8 mouse cellular contexts compared by ENCODE assay signal in genomic region chr8:88696721-88697641, GRCm38 (mm10). TPM values are rescaled to one million over a fixed set of nuclear protein-coding genes. Genes with fewer than 3 reads are reported as not detected.
A peak's percentile ranks its signal among the peaks of the same experiment; 100 is the strongest.
DNase-seq lines count a peak whose midpoint lies in the region; ATAC-seq and TF ChIP-seq lines count a peak whose summit lies in the region.

TSS of gene Cyld (plus strand) at chr8:88697028.

- ATAC-seq in Patski, result peak; percentile 99
- peak; percentile 99 for ATAC-seq in hindbrain, embryonic 13.5 days (ENCODE audit: low FRiP score)

- under 1% methylated on average over 75 of the region's 80 CpGs for WGBS in hindbrain, embryonic 13.5 days

- H3K36me3 ChIP-seq in hindbrain, embryonic 13.5 days, result no peaks in the 10 kb centered on the region

- CTCF ChIA-PET in Patski (lab: Charles Lee), result interaction anchor here (1.2 kb wide), 1 partner anchor 59 kb away, joined by 3 read pairs; no protein-coding TSS in a partner anchor

- peaks cover 14% of the 10 kb centered on the region for H3K4me1 ChIP-seq in hindbrain, embryonic 13.5 days (replicated peaks)

- H3K4me3 ChIP-seq in hindbrain, embryonic 13.5 days, result peak within 1 kb of the TSS; percentile 77

- TF ChIP-seq CTCF in Patski (IDR thresholded peaks at IDR 0.05), result no peak

- POLR2A ChIA-PET in Patski (lab: Charles Lee), result no interaction called here

- H3K27me3 ChIP-seq in Patski, result no peaks in the 10 kb centered on the region
- H3K27me3 ChIP-seq in hindbrain, embryonic 13.5 days, result peaks cover 14% of the 10 kb centered on the region; the same call in 1 of the 2 replicates

- H3K9me3 ChIP-seq in hindbrain, embryonic 13.5 days, result no peaks in the 10 kb centered on the region

- H3K4me2 ChIP-seq in hindbrain, embryonic 13.5 days, result peak within 1 kb of the TSS; percentile 70

- peak; percentile 96 for DNase-seq in Patski (ENCODE audit: low read depth, low spot score)
- DNase-seq in cerebellum, postnatal 14 days, result peak; percentile 99
- peak; percentile 97 to 98 for DNase-seq in frontal cortex, postnatal 14 days (ENCODE audit: low spot score in 2 of 2)
- peak; percentile 89 to 90 for DNase-seq in layer of hippocampus, postnatal 25 days (ENCODE audit: extremely low spot score in 1 of 2, low spot score in 1 of 2)
- DNase-seq in lung, postnatal 25 days (ENCODE audit: low spot score), result peak; percentile 99
- peak; percentile 99 for DNase-seq in retina, embryonic 14.5 days (ENCODE audit: low spot score)
- peak; percentile 98 for DNase-seq in thymus, postnatal 4 days

- H3K27ac ChIP-seq in hindbrain, embryonic 13.5 days, result peak within 1 kb of the TSS; percentile 86

- peak within 1 kb of the TSS; percentile 86 for H3K9ac ChIP-seq in hindbrain, embryonic 13.5 days

- in situ Hi-C loops in Patski (cut with MboI; ENCODE audit: low pct_unique_long_range_greater_than_20kb), result no loop called here

RNA-seq across cellular contexts. Expression of gene Cyld, which starts in this region (rescaled TPM):
- 46.7 TPM for polyA plus RNA-seq in Patski (2021)
- polyA plus RNA-seq in hindbrain, embryonic 13.5 days (2015; fragmentation: Nextera tagmentation; extraction: Ambion mirVana), result 16.2 and 17.4 TPM in 2 replicates
- total RNA-seq in layer of hippocampus, postnatal 25 days (2021), result 10 to 100 TPM; 73.2 to 77.0 TPM

Comparison
In these comparisons a context has a peak if more than half of its experiments do, and no peak if none do; other contexts are left out.
1. Peak in every context shown above with its lines: DNase-seq, ATAC-seq, H3K4me3 ChIP-seq and H3K27ac ChIP-seq.